Mouse (Mus musculus) kidney, adult 10 weeks (tissue): ENCODE results near the gene Hist4h4. TPM values are rescaled to one million over a fixed set of nuclear protein-coding genes. Genes with fewer than 3 reads are reported as not detected.

ENCODE experiments used
- polyA plus RNA-seq: library from polyadenylated mRNA; stranded (reverse); fragments of 350-450 nt; fragmentation: Illumina TruSeq; extraction: RNeasy Lipid Tissue Mini Kit (QIAGEN cat#74804); gene quantifications from one replicate; pipeline ENCODE4 v1.2.3, GENCODE M21; 2014; ENCODE audit warnings: low read depth, low replicate concordance

The Hist4h4 gene
- 0.20 TPM for polyA plus RNA-seq

DNA sequence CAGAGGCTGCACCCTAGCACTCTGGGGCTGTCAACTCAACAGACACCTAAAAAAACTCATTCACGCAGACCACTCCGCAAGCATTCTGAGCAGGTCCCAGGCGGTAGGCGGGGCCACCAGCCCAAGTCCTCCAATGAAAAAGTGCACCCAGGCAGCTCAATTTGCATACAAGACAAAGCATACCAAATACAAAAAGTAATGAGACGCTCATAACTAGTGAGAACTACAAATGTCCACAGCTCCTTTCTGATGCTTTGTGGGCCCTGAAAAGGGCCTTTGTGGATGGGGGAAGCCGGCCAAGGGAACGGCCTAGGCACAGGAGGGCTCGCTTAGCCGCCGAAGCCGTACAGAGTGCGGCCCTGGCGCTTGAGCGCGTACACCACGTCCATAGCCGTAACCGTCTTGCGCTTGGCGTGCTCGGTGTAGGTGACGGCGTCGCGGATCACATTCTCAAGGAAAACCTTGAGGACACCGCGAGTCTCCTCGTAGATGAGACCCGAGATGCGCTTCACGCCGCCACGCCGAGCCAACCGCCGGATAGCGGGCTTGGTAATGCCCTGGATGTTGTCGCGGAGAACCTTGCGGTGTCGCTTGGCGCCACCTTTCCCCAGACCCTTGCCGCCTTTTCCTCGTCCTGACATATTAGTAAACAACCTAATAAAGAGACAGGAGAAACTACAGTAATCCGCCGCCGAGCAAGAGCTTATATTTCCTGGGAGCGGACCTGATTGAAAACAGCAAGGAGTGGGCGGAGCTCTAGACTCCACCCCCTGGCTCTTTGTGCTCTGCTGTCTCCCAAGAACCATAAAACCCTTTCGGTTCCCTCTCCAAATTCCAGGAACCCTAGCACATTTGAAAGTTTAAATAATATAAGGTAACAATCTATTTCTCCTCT is at the start of gene Hist4h4:
Gene Hist4h4, minus strand, starts transcription at position 677 of the 895 bp plus-strand sequence.

GRCm38 (mm10) chr6:136835352-136835751 is 31.1 kb upstream of the Hist4h4 start, which contains the start of gene Smco3:
Smco3 (minus strand) TSS chr6:136835452.

GRCm38 (mm10) chr6:136827881-136828561 is 23.8 kb upstream of the Hist4h4 start, which contains the start of gene Wbp11:
Wbp11 (minus strand) TSS chr6:136828233.

DNA sequence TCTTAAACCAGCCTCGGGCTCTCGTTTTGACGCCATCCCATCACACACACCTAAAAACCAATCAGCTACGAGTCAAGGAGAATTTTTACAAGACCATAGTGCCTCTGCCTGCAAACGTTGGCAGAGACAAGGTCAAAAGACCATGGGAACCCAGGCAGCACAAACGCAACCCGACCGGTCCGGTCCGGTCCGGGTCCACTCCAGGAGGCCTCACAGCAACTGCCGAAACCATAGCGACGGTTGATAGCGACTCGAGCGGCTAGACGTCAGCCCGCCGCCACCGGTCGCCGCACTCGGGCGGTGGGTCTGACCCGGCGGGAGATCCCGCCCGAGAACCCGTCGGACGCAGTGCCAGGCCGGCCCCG is 23.3 kb upstream of the Hist4h4 start, which contains the start of gene BC049715:
Gene BC049715, plus strand, starts transcription at position 111 of the 365 bp plus-strand sequence.

GRCm38 (mm10) chr6:136808014-136808417 is 3.8 kb upstream of the Hist4h4 start, which contains the start of gene H2afj:
H2afj (plus strand) TSS chr6:136808244.

DNA sequence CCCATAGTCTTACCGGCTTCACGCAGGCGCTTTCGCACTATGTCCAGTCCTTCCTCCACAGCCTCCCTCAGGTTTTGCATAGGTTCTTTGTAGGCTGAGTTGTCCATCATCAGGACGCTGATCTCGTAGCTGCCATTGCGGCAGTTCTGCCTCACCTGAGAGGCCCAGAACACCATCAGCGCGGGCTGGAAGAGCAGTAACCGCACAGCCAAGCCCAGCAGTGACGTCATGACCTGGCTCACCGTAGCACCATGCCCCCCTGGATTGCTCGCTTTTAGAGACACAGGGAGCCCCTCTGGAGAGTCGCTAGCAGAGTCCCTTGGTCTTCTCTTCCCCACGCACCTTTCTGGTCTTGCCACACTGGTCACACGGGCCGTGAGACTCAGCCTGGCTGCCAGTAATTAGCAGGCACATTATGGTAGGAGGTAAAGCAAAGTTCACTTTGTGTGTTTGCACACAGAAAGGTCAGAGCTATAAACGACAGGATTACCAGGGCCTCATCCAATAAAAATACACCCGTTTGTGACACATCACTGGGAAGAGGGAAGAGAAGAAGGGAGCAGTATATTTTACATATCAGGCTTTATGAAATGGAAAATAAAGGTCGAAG is 22.7 kb downstream of the Hist4h4 start, which contains the start of gene Gucy2c:
Gene Gucy2c, minus strand, starts transcription at position 389 of the 610 bp plus-strand sequence.

Other genes with a start within 250 kb of the Hist4h4 start
- gene Plbd1, start 142.5 kb downstream of the Hist4h4 start, polyA plus RNA-seq: 16.1 TPM
- gene Gucy2c, start 22.6 kb downstream of the Hist4h4 start, polyA plus RNA-seq: not detected
- gene H2afj, start 3.8 kb upstream of the Hist4h4 start, polyA plus RNA-seq: 12.7 TPM
- gene BC049715, start 23.2 kb upstream of the Hist4h4 start, polyA plus RNA-seq: 1.3 TPM
- gene Wbp11, start 23.8 kb upstream of the Hist4h4 start, polyA plus RNA-seq: 61.6 TPM
- gene Smco3, start 31.0 kb upstream of the Hist4h4 start, polyA plus RNA-seq: 7.0 TPM
- 4.6 TPM for gene Art4, start 53.3 kb upstream of the Hist4h4 start, polyA plus RNA-seq
- 112 TPM for gene Mgp, start 71.4 kb upstream of the Hist4h4 start, polyA plus RNA-seq
- not detected for gene Erp27, start 117.8 kb upstream of the Hist4h4 start, polyA plus RNA-seq
- not detected for gene Pde6h, start 119.4 kb upstream of the Hist4h4 start, polyA plus RNA-seq
- 15.6 TPM for gene Arhgdib, start 137.5 kb upstream of the Hist4h4 start, polyA plus RNA-seq